Mouse (Mus musculus) megakaryocyte, embryonic 14.5 days (primary cell): Measurements from ENCODE around the gene 2310033P09Rik.

ENCODE experiments used
- FLI1 ChIP-seq: IDR thresholded peaks from 2 replicates; pipeline ENCODE4 v1.6.1; 2012; ENCODE audit warnings: low read length, inconsistent platforms, mixed read lengths
- GATA1 ChIP-seq: IDR thresholded peaks from 3 replicates; pipeline ENCODE4 v1.6.1; 2012; ENCODE audit warnings: mixed read lengths, low read length, inconsistent platforms, borderline replicate concordance

DNA sequence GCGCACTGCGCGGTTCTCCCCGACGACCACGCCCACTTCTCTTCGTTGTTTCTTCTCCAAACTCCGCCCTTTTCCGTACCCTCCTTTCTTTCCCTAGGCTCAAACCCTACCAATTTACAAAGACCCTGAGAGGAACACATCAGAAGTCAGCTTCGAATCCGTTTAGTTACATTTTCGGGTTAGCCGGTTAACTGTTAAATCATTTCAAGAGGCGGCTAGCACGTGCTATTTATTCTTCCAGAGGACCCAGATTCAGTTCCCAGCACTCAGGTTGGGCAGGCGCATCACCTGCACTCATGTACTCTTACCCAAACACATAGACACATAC lies 16.1 kb upstream of the 2310033P09Rik start, which contains the start of gene Guk1:
- TF ChIP-seq GATA1 (no peak), FLI1 (no peak)
